Mouse (Mus musculus) cortical plate, adult 2 months (tissue): ENCODE data around the gene Rnf182.

Source experiments
- CTCF ChIP-seq: fragments of 200-500 bp; IDR thresholded peaks from 2 replicates; pipeline ENCODE4 v1.5.1; 2011; ENCODE audit warnings: mild to moderate bottlenecking, control low read depth, low read length; ENCODE audit not compliant: insufficient read depth; ENCODE audit errors: extremely low read depth
- POLR2A ChIP-seq: fragments of 200-500 bp; IDR thresholded peaks from 2 replicates; pipeline ENCODE4 v1.6.1; 2011; ENCODE audit warnings: mild to moderate bottlenecking, low read length, control low read depth; ENCODE audit not compliant: insufficient read depth; ENCODE audit errors: extremely low read depth

DNA sequence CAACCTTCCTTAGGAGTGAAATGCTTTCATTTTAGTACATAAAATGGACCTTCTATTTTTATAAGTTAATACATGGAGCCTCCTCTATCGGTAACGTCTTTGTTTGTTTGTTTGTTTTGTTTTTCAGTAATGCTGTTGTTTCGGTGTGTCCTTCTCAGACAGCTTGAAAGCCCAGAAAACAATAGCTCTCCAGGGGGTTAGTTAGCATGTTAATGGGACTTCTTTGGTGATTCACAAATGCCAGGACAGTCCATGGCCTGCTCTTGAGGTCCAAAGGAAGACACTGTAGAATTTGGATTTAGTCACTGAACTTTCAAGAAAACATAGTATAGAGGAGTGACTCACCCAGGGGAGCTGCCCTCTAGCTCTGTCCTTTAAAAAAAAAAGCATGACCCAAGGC, 843 bp upstream of the Rnf182 start:
- TF ChIP-seq CTCF = no peak
- TF ChIP-seq POLR2A = no peak
